Mouse (Mus musculus) olfactory bulb, adult 2 months (tissue): ENCODE data around the gene Usp50. TPM values are rescaled to one million over a fixed set of nuclear protein-coding genes. Genes with fewer than 3 reads are reported as not detected.

Source experiments
- H3K27ac ChIP-seq: fragments of 200-500 bp; 2 replicates; pipeline ENCODE4 v1.5.1; 2012; ENCODE audit warnings: low read depth, low read length; ENCODE audit not compliant: insufficient read depth
- H3K4me1 ChIP-seq: fragments of 200-500 bp; 2 replicates; pipeline ENCODE4 v1.6.1; 2012; ENCODE audit warnings: low read length; ENCODE audit not compliant: control insufficient read depth, insufficient read depth
- H3K4me3 ChIP-seq: fragments of 200-500 bp; 2 replicates; pipeline ENCODE4 v1.5.1; 2012; ENCODE audit warnings: mild to moderate bottlenecking, low read depth, low read length, moderate library complexity; ENCODE audit not compliant: insufficient read depth
- CTCF ChIP-seq: fragments of 200-500 bp; IDR thresholded peaks from 2 replicates; pipeline ENCODE4 v1.5.1; 2012; ENCODE audit warnings: low read depth, mild to moderate bottlenecking, low read length, moderate library complexity; ENCODE audit not compliant: insufficient read depth
- POLR2A ChIP-seq: fragments of 200-500 bp; IDR thresholded peaks from 2 replicates; pipeline ENCODE4 v1.6.1; 2012; ENCODE audit warnings: mild to moderate bottlenecking, low read depth, low read length, moderate library complexity; ENCODE audit not compliant: insufficient read depth
- WGBS: fragments of 180-500 bp; shearing (Covaris S2); methylation state at CpG from one replicate; pipeline ENCODE4 v1.1.7; 2018; 5-methylcytosine and 5-hydroxymethylcytosine counted together
- polyA plus RNA-seq: library from polyadenylated mRNA; stranded (reverse); fragments of >200 nt; gene quantifications from 2 replicates; pipeline ENCODE4 v1.2.4, GENCODE M21; 2012; ENCODE audit warnings: low replicate concordance; ENCODE audit not compliant: missing spikeins, insufficient read depth, insufficient read length

Usp50 gene
- polyA plus RNA-seq, 1 experiment = not detected

DNA sequence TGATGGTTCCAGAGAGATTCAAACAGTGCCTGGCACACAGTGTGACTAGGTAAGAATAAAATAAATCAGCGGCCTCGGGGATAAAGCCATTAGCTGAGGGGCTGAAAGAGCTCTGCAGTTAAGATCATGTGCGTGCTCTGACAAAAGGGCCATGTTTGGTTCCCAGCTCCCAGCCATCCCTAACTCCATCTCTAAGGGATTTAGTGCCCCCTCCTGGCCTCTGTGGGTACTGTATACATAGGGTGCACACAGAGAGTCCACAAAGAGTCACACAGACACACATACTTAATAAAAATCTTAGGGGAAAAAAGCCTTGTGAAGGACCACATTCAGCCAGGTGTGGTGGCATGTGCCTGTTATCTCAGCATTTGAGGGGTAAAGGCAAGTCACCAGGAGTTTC lies 15.7 kb downstream of the Usp50 start:
- WGBS = 92% methylated on average over 3 of the region's 3 CpGs
- TF ChIP-seq CTCF (no peak), POLR2A (no peak)
- Histone ChIP-seq H3K4me3 (no peak overlapping the region), H3K27ac (no peak overlapping the region), H3K4me1 (peaks cover 11% of the 10 kb centered on the region)

DNA sequence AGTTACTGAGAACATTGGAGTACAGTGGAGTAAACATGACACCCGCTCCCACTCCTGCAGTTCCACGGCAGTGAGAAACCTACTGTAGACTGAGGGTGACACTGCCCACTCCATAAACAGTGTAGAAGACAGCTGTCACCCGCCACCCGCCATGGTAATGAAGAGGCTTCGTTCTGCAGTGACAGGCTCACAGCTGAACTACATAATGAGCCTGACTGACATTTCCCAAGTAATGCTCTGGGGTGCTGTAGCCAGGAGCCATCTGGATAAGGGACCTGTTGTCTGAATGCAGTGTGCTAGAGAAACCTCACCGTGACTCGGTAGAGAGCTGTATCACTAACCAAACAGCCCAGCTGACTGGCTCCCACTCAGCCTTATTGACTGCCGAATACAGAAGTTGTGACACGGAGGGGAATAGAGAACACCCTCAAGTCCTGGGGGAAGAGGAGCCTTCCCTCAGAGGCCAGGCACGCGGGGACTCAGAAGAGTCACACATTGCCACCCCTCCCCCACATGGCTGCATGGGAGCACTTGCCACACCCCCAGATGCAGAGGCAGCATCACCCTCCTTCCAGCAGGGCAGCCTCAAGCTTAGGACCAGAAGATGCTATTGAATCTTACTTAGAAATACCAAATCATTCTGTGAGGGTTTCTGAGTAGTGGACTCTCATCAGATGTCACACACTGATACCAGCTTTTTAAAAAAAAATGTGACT lies 17.2 kb downstream of the Usp50 start:
- no peak overlapping the region for H3K27ac ChIP-seq
- peaks cover 11% of the 10 kb centered on the region for H3K4me1 ChIP-seq
- 28% methylated on average over 11 of the region's 11 CpGs for WGBS
- H3K4me3 ChIP-seq = no peak overlapping the region
- TF ChIP-seq POLR2A = no peak
- no peak for TF ChIP-seq CTCF

DNA sequence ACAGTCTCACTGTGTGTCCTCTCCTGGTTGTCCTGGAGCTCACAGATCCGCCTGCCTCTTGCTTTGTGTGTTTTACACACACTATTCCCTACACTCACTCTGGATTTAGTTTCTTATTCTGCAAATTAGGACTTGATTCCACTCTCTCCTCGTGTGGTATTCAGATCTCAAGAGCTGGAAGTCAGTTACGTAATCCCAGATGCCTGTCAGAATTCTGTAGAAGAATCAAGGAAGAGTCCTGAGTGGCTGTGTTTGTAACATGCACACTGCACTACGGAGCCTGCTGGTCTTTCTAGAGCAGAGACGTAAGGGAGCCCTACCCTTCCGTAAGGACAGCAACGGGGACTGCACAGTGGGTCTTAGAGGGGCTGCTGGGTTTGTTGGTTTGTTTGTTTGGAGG lies 23.9 kb downstream of the Usp50 start:
- TF ChIP-seq POLR2A (no peak), CTCF (no peak)
- Histone ChIP-seq H3K27ac (no peak overlapping the region), H3K4me1 (no peaks in the 10 kb centered on the region), H3K4me3 (no peak overlapping the region)
- 87% methylated on average over 7 of the region's 7 CpGs for WGBS

DNA sequence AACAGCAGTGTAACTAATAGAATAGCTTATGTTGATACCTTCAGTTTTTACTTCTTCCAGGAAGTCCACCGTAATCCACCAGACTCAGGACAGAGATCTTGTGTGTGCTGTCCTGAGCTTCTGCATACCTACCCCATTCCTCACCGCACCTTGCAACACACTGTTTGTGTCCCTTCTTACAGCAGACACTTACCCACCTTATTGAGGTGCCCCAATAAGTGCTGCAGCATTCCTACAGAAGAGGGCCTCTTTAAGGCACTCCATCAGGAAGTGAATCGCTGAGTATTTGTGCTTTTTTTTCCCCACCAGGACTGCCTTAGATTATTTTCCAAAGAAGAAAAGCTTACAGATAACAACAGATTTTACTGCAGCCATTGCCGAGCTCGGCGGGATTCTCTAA lies 27.6 kb downstream of the Usp50 start:
- Histone ChIP-seq H3K27ac (no peak overlapping the region), H3K4me3 (no peak overlapping the region), H3K4me1 (no peaks in the 10 kb centered on the region)
- TF ChIP-seq POLR2A (no peak), CTCF (no peak)
- 95% methylated on average over 6 of the region's 6 CpGs for WGBS

DNA sequence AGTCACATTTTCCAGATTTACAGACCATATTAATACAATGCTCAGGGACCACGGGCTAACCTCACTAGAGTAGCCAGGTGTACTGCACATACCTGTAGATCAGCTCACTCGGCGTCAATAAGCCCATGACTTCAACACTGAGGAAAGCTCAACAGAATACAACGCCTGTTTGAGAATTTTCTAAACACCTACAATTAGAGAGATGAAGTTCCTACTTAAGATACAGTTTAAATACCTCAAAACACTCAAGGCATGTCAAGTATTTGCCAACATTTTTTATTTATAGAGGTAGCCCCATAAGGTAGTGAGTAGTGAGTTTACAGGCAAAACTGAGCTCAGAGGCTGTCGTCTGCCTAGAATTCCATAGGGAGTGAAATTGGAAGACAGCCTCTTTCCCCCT lies 39.9 kb downstream of the Usp50 start:
- TF ChIP-seq POLR2A (no peak), CTCF (no peak)
- no peaks in the 10 kb centered on the region for H3K4me1 ChIP-seq
- no peak overlapping the region for H3K4me3 ChIP-seq
- H3K27ac ChIP-seq = no peak overlapping the region
- 91% methylated on average over 5 of the region's 5 CpGs for WGBS

DNA sequence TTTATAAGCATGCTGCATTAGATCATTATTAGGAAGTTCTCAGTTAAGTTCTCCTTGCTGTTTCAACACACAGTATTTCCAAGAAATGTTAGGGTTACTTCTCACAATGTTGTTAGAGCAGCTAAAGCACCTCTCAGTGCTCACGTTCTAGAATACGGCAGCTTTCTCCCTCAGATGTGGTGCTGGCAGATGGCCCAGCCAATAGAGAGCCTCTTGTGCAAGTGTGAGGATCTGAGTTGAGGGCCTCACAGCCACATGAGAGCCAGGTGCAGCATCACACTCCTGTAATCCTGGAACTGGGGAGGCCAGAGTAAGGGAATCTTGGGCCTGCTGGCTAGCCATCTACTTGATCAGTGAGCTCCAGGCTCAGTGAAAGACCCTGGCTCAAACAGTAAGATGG lies 43.0 kb downstream of the Usp50 start:
- Histone ChIP-seq H3K4me1 (no peaks in the 10 kb centered on the region), H3K4me3 (no peak overlapping the region), H3K27ac (no peak overlapping the region)
- WGBS = 44% methylated on average over 2 of the region's 2 CpGs
- TF ChIP-seq POLR2A = no peak

DNA sequence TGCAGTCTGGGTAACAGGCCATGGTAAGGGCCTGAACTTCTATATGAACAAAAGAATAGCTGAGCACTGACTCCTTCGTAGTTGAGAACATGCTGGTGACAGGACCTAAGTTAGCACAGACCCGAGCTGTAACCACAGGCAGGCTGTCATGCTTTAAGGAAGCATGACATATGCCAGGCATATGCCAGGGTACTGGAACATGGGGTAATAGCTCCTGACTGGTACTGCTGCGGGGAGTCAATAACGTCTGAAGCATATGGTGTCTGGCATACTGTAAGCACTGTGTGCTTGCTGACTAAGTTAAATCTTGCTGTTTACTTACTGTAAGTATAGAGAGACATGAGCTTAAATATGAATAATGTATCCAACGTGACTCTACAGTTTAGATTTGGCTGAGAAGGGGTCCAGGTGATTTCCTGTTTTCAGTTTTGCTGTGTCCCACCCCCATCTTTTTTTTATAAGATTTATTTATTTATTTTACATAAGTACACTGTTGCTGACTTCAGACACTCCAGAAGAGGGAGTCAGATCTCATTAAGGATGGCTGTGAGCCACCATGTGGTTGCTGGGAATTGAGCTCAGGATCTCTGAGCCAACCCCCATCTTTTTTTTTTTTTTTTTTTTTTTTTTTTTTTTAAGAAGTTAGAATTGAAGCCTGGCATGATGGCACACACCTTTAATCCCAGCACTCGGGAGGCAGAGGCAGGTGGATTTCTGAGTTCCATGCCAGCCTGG lies 47.8 kb downstream of the Usp50 start:
- no peak for TF ChIP-seq POLR2A
- TF ChIP-seq CTCF = no peak
- Histone ChIP-seq H3K27ac (no peak overlapping the region), H3K4me3 (no peak overlapping the region), H3K4me1 (no peaks in the 10 kb centered on the region)
- 87% methylated on average over 6 of the region's 6 CpGs for WGBS

DNA sequence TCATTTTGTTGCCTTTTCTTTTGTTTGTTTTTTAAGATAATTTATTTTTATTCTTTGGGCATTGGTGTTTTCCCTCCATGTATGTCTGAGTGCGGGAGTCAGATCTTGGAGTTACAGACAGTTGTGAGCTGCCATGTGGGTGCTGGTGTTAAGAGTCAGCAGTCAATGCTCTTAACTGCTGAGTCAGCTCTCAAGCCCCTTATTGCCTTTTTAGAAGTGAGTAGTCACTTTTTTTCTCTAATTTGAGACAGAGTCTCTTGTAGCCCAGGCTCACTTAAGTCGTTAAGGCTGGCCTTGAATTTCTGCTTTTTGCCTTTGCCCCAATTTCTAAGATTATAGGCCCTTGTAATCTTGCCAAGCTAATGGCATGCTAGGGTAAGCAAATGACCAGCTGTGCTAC lies 52.8 kb downstream of the Usp50 start:
- TF ChIP-seq POLR2A (no peak), CTCF (no peak)
- Histone ChIP-seq H3K27ac (no peak overlapping the region), H3K4me3 (no peak overlapping the region), H3K4me1 (no peaks in the 10 kb centered on the region)
- WGBS = 72% methylated on average over 2 of the region's 2 CpGs

DNA sequence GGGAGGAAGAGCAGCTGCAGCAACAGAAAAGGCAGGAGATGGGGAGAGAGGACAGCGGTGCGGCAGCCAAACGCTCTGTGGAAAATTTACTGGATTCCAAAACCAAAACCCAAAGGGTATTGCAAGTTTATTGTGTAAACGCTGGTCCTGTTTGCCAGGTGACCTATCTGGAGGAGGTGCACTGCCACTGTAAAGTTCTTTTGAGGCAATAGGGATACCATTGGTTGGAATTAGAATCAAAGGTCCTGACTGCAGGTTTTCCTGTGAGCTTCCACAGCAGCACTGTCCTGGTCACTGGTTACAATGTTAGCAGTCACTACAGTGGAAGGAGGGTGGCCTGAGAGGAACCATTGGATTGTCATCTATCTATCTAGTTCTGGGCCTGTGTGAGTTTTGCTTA lies 54.1 kb downstream of the Usp50 start:
- 98% methylated on average over 4 of the region's 4 CpGs for WGBS
- no peaks in the 10 kb centered on the region for H3K4me1 ChIP-seq
- TF ChIP-seq POLR2A = no peak
- TF ChIP-seq CTCF = no peak
- H3K27ac ChIP-seq = no peak overlapping the region
- H3K4me3 ChIP-seq = no peak overlapping the region
